Mouse (Mus musculus): ENCODE results near the gene Slc2a9. TPM values are rescaled to one million over a fixed set of nuclear protein-coding genes. Genes with fewer than 3 reads are reported as not detected.

The Slc2a9 gene
- polyA plus RNA-seq, 1 experiment from 2014 or later = 0.34 TPM

GRCm38 (mm10) chr5:38532084-38532483 lies 29.1 kb upstream of the Slc2a9 start:
- no peak for DNase-seq (ENCODE audit: low spot score)
- no peaks in the 10 kb centered on the region for H3K4me1 ChIP-seq
- H3K9me3 ChIP-seq = no peaks in the 10 kb centered on the region
- H3K4me3 ChIP-seq = no peak overlapping the region
- H3K27ac ChIP-seq (replicated peaks) = no peak overlapping the region
- H3K36me3 ChIP-seq (replicated peaks) = peaks cover 100% of the 10 kb centered on the region
- no peaks in the 10 kb centered on the region for H3K27me3 ChIP-seq (replicated peaks; ENCODE audit: low read depth, poor library complexity, severe bottlenecking)
- WGBS = 79% methylated on average over 4 of the region's 4 CpGs

DNA sequence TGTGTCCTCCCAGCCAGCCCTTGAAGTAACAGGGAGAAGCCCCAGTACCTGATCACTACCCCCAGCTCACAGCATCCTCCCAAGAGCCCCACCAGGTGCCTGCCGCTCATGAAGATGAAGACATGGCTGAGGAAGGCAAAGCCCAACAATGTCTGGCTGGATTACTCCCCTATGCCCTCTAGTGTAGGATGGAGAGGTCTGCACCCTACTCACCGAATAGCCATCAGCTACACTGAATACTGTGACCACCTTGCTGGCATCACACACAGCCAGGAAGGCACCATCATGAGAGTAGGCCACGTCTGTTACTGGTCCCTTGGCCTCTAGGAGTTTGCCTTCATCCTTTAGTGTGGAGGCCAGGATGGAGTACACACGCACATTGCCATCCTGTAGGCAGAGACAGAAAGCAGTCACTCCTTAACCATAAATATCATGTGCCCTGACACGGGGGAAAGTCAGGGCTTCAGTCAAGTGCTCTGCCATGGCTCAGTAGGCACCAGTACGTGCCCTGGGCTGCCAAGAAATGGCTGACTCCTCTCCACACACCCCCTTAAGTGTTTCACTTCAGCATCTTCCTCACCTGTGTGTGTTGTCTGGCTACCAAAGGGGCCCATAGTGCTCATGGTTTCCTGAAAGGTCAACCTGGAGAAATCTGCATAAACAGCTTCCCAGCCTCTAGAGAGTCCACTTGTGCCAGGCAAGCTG lies 26.9 kb upstream of the Slc2a9 start:
- H3K4me3 ChIP-seq = no peak overlapping the region
- no peaks in the 10 kb centered on the region for H3K27me3 ChIP-seq (replicated peaks; ENCODE audit: low read depth, poor library complexity, severe bottlenecking)
- H3K4me1 ChIP-seq = no peaks in the 10 kb centered on the region
- 78% methylated on average over 6 of the region's 6 CpGs for WGBS
- peaks cover 99% of the 10 kb centered on the region for H3K36me3 ChIP-seq (replicated peaks)
- DNase-seq (ENCODE audit: low spot score) = peak; percentile 23
- no peaks in the 10 kb centered on the region for H3K9me3 ChIP-seq
- no peak overlapping the region for H3K27ac ChIP-seq (replicated peaks)

DNA sequence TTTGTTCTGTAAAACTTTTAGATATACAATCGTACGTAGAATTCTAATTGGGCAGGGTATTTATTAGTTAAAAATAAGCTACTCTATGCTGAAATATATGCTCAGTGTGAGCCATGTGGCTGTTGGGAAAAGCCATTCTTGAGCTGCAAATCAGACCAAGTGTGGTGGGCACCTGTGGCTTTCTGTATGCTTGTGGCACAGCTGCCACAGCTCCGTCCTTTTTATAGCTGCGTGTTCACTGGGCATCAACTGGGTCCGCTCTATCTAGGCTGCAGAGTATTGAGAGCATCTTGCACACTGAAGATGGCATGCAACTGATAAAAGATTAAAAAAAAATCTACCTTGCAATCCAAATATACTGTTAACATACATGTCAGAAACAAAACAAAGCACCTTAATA lies 20.0 kb upstream of the Slc2a9 start:
- H3K27me3 ChIP-seq (replicated peaks; ENCODE audit: low read depth, poor library complexity, severe bottlenecking) = no peaks in the 10 kb centered on the region
- DNase-seq (ENCODE audit: low spot score) = no peak
- H3K9me3 ChIP-seq = no peaks in the 10 kb centered on the region
- no peaks in the 10 kb centered on the region for H3K4me1 ChIP-seq
- no peak overlapping the region for H3K27ac ChIP-seq (replicated peaks)
- peaks cover 33% of the 10 kb centered on the region for H3K36me3 ChIP-seq (replicated peaks)
- H3K4me3 ChIP-seq = no peak overlapping the region
- 93% methylated on average over 5 of the region's 5 CpGs for whole genome bisulfite sequencing

GRCm38 (mm10) chr5:38520838-38521237 lies 17.9 kb upstream of the Slc2a9 start:
- no peak for DNase-seq (ENCODE audit: low spot score)
- Histone ChIP-seq H3K27ac (replicated peaks) (no peak overlapping the region), H3K4me1 (no peaks in the 10 kb centered on the region), H3K36me3 (replicated peaks) (peaks cover 12% of the 10 kb centered on the region), H3K4me3 (no peak overlapping the region), H3K9me3 (no peaks in the 10 kb centered on the region), H3K27me3 (replicated peaks; ENCODE audit: low read depth, poor library complexity, severe bottlenecking) (no peaks in the 10 kb centered on the region)
- 40% methylated on average over 1 of the region's 1 CpGs for WGBS

GRCm38 (mm10) chr5:38516267-38516666 lies 13.3 kb upstream of the Slc2a9 start:
- 60% methylated on average over 6 of the region's 6 CpGs for WGBS
- DNase-seq (ENCODE audit: low spot score) = peak; percentile 30
- H3K36me3 ChIP-seq (replicated peaks) = no peaks in the 10 kb centered on the region
- peaks cover 8% of the 10 kb centered on the region; the same call in 1 of the 2 replicates for H3K4me1 ChIP-seq
- H3K27me3 ChIP-seq (replicated peaks; ENCODE audit: low read depth, poor library complexity, severe bottlenecking) = no peaks in the 10 kb centered on the region
- H3K9me3 ChIP-seq = no peaks in the 10 kb centered on the region
- no peak overlapping the region for H3K4me3 ChIP-seq
- no peak overlapping the region for H3K27ac ChIP-seq (replicated peaks)

DNA sequence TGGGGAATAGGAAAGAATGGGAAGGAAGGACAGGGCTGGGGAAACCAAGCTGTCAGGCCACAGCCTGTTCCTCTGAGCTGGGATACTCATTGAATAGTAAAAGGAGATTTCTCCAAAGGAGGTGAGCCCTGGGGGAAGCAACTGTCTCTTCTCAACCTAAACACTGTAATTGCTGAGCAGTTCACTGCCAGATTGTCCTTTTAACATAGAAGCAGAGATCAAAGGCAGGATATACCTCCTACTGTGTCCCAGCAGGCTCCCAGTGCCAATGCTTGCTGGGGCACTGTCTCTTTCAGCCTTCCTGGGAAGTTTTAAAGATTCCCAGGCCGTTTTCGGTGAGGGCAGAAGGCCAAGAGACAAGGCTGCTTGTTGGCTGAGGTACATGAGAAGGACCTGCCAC lies 10.0 kb upstream of the Slc2a9 start:
- H3K4me3 ChIP-seq = no peak overlapping the region
- H3K27ac ChIP-seq (replicated peaks) = no peak overlapping the region
- no peaks in the 10 kb centered on the region for H3K9me3 ChIP-seq
- WGBS = 15% methylated on average over 2 of the region's 2 CpGs
- peaks cover 8% of the 10 kb centered on the region; the same call in 1 of the 2 replicates for H3K4me1 ChIP-seq
- no peak for DNase-seq (ENCODE audit: low spot score)
- H3K27me3 ChIP-seq (replicated peaks; ENCODE audit: low read depth, poor library complexity, severe bottlenecking) = no peaks in the 10 kb centered on the region
- no peaks in the 10 kb centered on the region for H3K36me3 ChIP-seq (replicated peaks)

- Histone ChIP-seq H3K4me3 (no peak overlapping the region), H3K9me3 (no peaks in the 10 kb centered on the region), H3K36me3 (replicated peaks) (no peaks in the 10 kb centered on the region), H3K27me3 (replicated peaks; ENCODE audit: low read depth, poor library complexity, severe bottlenecking) (no peaks in the 10 kb centered on the region), H3K4me1 (peaks cover 19% of the 10 kb centered on the region), H3K27ac (replicated peaks) (no peak overlapping the region)
- no peak for DNase-seq (ENCODE audit: low spot score)
- 84% methylated on average over 4 of the region's 4 CpGs for WGBS
These were observed 6.6 kb upstream of the Slc2a9 start for GRCm38 (mm10) chr5:38509568-38509967.

GRCm38 (mm10) chr5:38505435-38505765 lies 2.5 kb upstream of the Slc2a9 start:
- no peaks in the 10 kb centered on the region for H3K27me3 ChIP-seq (replicated peaks; ENCODE audit: low read depth, poor library complexity, severe bottlenecking)
- no peak for DNase-seq (ENCODE audit: low spot score)
- H3K4me1 ChIP-seq = peaks cover 23% of the 10 kb centered on the region
- H3K36me3 ChIP-seq (replicated peaks) = no peaks in the 10 kb centered on the region
- no peaks in the 10 kb centered on the region for H3K9me3 ChIP-seq
- no peak overlapping the region for H3K4me3 ChIP-seq
- WGBS = 53% methylated on average over 3 of the region's 3 CpGs
- peak overlapping the region; percentile 73 for H3K27ac ChIP-seq (replicated peaks)

- H3K4me1 ChIP-seq = peaks cover 23% of the 10 kb centered on the region
- no peaks in the 10 kb centered on the region for H3K9me3 ChIP-seq
- DNase-seq (ENCODE audit: low spot score) = no peak
- no peaks in the 10 kb centered on the region for H3K36me3 ChIP-seq (replicated peaks)
- 45% methylated on average over 6 of the region's 6 CpGs for WGBS
- no peaks in the 10 kb centered on the region for H3K27me3 ChIP-seq (replicated peaks; ENCODE audit: low read depth, poor library complexity, severe bottlenecking)
- H3K4me3 ChIP-seq = no peak overlapping the region
- H3K27ac ChIP-seq (replicated peaks) = peak overlapping the region; percentile 73
These were observed 1.9 kb upstream of the Slc2a9 start for GRCm38 (mm10) chr5:38504747-38505434.

GRCm38 (mm10) chr5:38504116-38504515 lies 1.2 kb upstream of the Slc2a9 start:
- Histone ChIP-seq H3K27ac (replicated peaks) (no peak overlapping the region), H3K9me3 (no peaks in the 10 kb centered on the region), H3K4me3 (no peak overlapping the region), H3K4me1 (peaks cover 23% of the 10 kb centered on the region), H3K27me3 (replicated peaks; ENCODE audit: low read depth, poor library complexity, severe bottlenecking) (no peaks in the 10 kb centered on the region), H3K36me3 (replicated peaks) (no peaks in the 10 kb centered on the region)
- no peak for DNase-seq (ENCODE audit: low spot score)
- 92% methylated on average over 1 of the region's 1 CpGs for WGBS

DNA sequence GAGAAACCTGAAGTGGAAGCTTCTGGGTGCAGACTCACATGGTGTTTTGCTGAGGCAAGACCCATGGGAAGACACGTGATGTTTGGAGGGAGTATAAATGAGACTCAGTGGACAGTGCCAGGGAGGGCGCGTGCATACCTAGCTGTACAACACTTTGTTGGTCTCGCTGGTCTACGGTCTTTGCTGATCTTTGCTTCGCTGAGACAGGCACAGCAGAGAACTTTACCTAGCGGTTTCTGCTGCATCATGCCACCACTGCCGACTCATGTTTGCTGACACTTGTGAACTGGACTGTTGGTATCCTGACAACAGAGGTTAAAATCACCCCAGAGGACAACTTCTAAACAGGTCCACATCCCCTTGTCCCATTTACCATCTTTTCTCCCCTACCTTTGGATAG lies 2.9 kb downstream of the Slc2a9 start:
- DNase-seq (ENCODE audit: low spot score) = no peak
- peaks cover 15% of the 10 kb centered on the region for H3K4me1 ChIP-seq
- H3K4me3 ChIP-seq = no peak overlapping the region
- no peaks in the 10 kb centered on the region for H3K9me3 ChIP-seq
- H3K36me3 ChIP-seq (replicated peaks) = no peaks in the 10 kb centered on the region
- 0 out of 2 replicates have a peak overlapping the region, but pooled peaks have one; percentile 4 for H3K27ac ChIP-seq (replicated peaks)
- no peaks in the 10 kb centered on the region for H3K27me3 ChIP-seq (replicated peaks; ENCODE audit: low read depth, poor library complexity, severe bottlenecking)
- WGBS = 91% methylated on average over 8 of the region's 8 CpGs

DNA sequence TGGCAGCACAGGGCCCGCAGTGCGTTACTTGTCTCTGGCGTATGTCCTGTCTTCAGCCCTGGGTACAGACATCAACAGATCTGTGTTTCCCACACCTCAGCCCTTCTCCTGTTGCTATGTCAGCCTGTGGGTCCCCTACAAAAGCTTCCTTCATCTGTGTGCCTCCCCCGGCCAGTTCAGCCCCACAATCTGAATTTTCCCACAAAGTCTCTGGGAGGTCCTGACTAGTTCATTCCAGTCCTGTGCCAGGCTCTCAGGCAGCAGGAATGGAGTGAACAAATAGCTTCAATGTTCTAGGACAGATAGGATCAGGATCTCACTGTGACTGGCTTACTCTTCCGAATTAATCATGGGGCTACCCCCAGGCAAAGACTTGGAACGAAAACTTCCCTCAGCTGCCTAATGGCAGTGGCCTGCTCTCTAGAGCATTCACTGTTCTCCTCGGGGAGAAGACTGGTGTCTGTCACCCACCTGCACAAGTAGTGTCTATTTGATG lies 3.6 kb downstream of the Slc2a9 start:
- Histone ChIP-seq H3K4me3 (no peak overlapping the region), H3K36me3 (replicated peaks) (no peaks in the 10 kb centered on the region), H3K27me3 (replicated peaks; ENCODE audit: low read depth, poor library complexity, severe bottlenecking) (no peaks in the 10 kb centered on the region), H3K27ac (replicated peaks) (0 out of 2 replicates have a peak overlapping the region, but pooled peaks have one; percentile 4), H3K4me1 (peaks cover 9% of the 10 kb centered on the region), H3K9me3 (no peaks in the 10 kb centered on the region)
- WGBS = 68% methylated on average over 7 of the region's 7 CpGs
- no peak for DNase-seq (ENCODE audit: low spot score)

GRCm38 (mm10) chr5:38498479-38498878 lies 4.5 kb downstream of the Slc2a9 start:
- Histone ChIP-seq H3K4me3 (no peak overlapping the region), H3K27me3 (replicated peaks; ENCODE audit: low read depth, poor library complexity, severe bottlenecking) (no peaks in the 10 kb centered on the region), H3K27ac (replicated peaks) (no peak overlapping the region), H3K4me1 (peaks cover 7% of the 10 kb centered on the region), H3K9me3 (no peaks in the 10 kb centered on the region), H3K36me3 (replicated peaks) (no peaks in the 10 kb centered on the region)
- no peak for DNase-seq (ENCODE audit: low spot score)
- 77% methylated on average over 5 of the region's 5 CpGs for WGBS

Data from embryonic facial prominence, embryonic 10.5 days (tissue).